Mouse (Mus musculus) stomach, embryonic 15.5 days (tissue): Measurements from ENCODE around the gene Dclk2. TPM values are rescaled to one million over a fixed set of nuclear protein-coding genes. Genes with fewer than 3 reads are reported as not detected.

Source experiments
- ATAC-seq: fragments of 200-750 bp; cut with Nextera tagmentation; 2 replicates; pipeline ENCODE4 v1.8.0; 2017; ENCODE audit warnings: low read depth, moderate number of reproducible peaks, moderate TSS enrichment; ENCODE audit not compliant: insufficient read depth, low FRiP score
- H3K27ac ChIP-seq: fragments of 300-500 bp; sonication (generic); 2 replicates; pipeline ENCODE4 v1.5.1; 2015; ENCODE audit warnings: mild to moderate bottlenecking, inconsistent platforms
- H3K27me3 ChIP-seq: fragments of 300-500 bp; sonication (generic); replicated peaks from 2 replicates; pipeline ENCODE4 v1.6.1; 2015; ENCODE audit warnings: inconsistent platforms
- H3K36me3 ChIP-seq: fragments of 300-500 bp; sonication (generic); 2 replicates; pipeline ENCODE4 v1.6.1; 2015; ENCODE audit warnings: inconsistent platforms
- H3K4me1 ChIP-seq: fragments of 300-500 bp; sonication (generic); 2 replicates; pipeline ENCODE4 v1.6.1; 2015; ENCODE audit warnings: inconsistent platforms
- H3K4me2 ChIP-seq: fragments of 300-500 bp; sonication (generic); 2 replicates; pipeline ENCODE4 v1.6.1; 2015; ENCODE audit warnings: mild to moderate bottlenecking, inconsistent platforms
- H3K4me3 ChIP-seq: fragments of 300-500 bp; sonication (generic); replicated peaks from 2 replicates; pipeline ENCODE4 v1.5.1; 2015; ENCODE audit warnings: inconsistent platforms
- H3K9ac ChIP-seq: fragments of 300-500 bp; sonication (generic); 2 replicates; pipeline ENCODE4 v1.6.1; 2015; ENCODE audit warnings: inconsistent platforms
- H3K9me3 ChIP-seq: fragments of 300-500 bp; sonication (generic); 2 replicates; pipeline ENCODE4 v1.6.1; 2016; ENCODE audit warnings: inconsistent platforms
- WGBS: fragments of 180-500 bp; shearing (Covaris S2); methylation state at CpG from one replicate; pipeline ENCODE4 v1.1.7; 2015; 5-methylcytosine and 5-hydroxymethylcytosine counted together
- polyA plus RNA-seq: library from polyadenylated mRNA; unstranded; fragments of >200 nt; fragmentation: Nextera tagmentation; extraction: Ambion mirVana; gene quantifications from 2 replicates; pipeline ENCODE4 v1.2.1, GENCODE M21; 2015

Dclk2 gene
- polyA plus RNA-seq, 1 experiment from 2014 or later = 7.0 TPM

DNA sequence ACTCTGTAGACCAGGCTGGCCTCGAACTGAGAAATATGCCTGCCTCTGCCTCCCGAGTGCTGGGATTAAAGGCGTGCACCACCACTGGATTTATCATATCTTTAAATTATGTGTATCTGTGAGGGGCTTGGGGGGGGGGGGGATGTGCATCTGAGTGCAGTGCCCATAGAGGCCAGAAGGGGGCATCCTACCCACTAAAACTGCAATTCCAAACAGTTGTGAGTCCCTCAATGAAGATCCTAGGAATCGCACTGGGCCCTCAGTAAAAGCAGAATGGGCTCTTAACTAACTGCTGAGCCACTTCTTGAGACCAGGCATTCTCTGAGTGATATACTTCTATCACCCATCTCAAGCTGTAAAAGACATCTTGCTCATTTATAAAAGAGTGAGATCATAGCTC, 85.5 kb downstream of the Dclk2 start:
- H3K4me2 ChIP-seq = no peak overlapping the region
- WGBS = 90% methylated on average over 4 of the region's 4 CpGs
- no peaks in the 10 kb centered on the region for H3K4me1 ChIP-seq
- no peaks in the 10 kb centered on the region for H3K27me3 ChIP-seq
- no peak overlapping the region for H3K27ac ChIP-seq
- H3K9me3 ChIP-seq = no peaks in the 10 kb centered on the region
- H3K9ac ChIP-seq = no peak overlapping the region
- no peak overlapping the region for H3K4me3 ChIP-seq
- ATAC-seq = no peak
- H3K36me3 ChIP-seq = no peaks in the 10 kb centered on the region

DNA sequence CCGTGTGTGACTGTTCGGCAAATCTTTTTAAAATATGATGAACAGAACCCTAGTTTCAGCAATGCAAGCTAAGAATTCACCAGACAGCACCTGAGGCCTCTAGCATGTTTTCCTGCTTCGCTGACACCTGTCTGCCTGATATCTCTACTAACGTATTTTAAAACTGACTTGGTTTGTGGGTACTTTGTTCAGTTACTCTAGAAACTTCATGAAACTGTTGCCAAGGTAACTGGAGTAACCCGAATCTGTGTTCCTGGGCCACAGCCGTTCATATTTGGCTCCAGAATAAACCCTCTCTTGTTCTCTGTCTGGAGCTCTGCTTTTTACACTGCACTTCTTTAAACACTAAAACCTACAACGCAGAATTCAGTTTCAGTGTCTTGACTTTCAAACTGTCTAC, 86.3 kb downstream of the Dclk2 start:
- 81% methylated on average over 7 of the region's 7 CpGs for WGBS
- Histone ChIP-seq H3K9me3 (no peaks in the 10 kb centered on the region), H3K4me1 (no peaks in the 10 kb centered on the region)

DNA sequence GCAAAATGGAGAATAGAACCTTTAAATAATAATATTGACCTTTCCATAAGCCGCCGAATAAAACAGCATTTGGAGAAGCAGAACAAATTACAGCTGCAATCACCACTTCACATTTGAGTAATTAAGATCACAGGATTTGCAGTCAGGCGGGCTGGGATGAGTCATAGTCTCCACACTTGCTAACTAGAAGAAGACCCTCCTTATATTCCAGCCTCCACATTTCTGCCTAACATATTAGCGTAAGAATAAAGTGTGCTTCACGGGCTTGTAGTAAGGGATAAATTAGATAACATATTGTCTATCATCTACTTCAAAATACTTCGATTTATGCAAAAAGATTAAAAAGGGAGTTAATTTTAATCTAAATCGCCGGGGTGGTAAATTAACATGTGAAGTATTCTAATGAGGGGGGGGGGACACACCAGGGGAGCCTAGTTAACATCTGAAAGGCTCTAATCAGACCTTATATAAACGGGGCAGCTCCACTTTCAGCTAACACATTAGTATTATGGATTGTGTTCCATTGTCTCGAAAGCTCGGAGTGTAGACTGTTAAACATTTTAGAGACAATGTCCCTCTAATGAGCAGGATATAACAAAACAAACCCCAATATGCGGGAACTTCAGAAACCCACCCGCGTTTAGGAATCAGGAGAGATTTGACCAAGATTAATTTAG, 87.9 kb downstream of the Dclk2 start:
- Histone ChIP-seq H3K27ac (no peak overlapping the region), H3K4me2 (no peak overlapping the region), H3K27me3 (no peaks in the 10 kb centered on the region), H3K9ac (no peak overlapping the region), H3K4me1 (no peaks in the 10 kb centered on the region), H3K9me3 (no peaks in the 10 kb centered on the region), H3K4me3 (no peak overlapping the region), H3K36me3 (no peaks in the 10 kb centered on the region)
- WGBS = 44% methylated on average over 14 of the region's 14 CpGs
- no peak for ATAC-seq

More for the DNA sequence above, 86.3 kb downstream of the Dclk2 start:
- H3K9ac ChIP-seq = no peak overlapping the region
- no peaks in the 10 kb centered on the region for H3K36me3 ChIP-seq
- H3K27me3 ChIP-seq = no peaks in the 10 kb centered on the region
- H3K27ac ChIP-seq = no peak overlapping the region
- no peak overlapping the region for H3K4me3 ChIP-seq
- no peak for ATAC-seq
- H3K4me2 ChIP-seq = no peak overlapping the region

DNA sequence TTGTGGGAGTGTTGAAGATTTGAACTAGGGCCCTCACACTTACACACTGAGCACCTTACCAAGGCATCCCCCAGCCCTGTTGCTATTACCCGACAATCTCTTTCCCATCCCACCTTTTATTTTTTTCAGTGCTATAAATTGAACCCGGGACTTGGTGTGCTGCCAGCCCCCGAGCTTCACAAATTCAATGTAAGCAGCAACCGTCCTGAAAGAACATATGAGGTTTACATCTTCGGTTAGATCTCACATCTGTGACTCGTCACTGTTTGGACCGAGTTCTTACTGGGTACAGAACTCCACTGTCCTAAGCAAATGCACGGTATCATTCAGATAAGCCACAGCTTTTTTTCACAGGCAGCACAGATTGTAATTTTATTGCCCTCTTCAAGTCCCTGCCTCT, 88.5 kb downstream of the Dclk2 start:
- Histone ChIP-seq H3K27me3 (no peaks in the 10 kb centered on the region), H3K4me2 (no peak overlapping the region), H3K4me1 (no peaks in the 10 kb centered on the region), H3K36me3 (no peaks in the 10 kb centered on the region), H3K9ac (no peak overlapping the region), H3K27ac (no peak overlapping the region), H3K9me3 (no peaks in the 10 kb centered on the region), H3K4me3 (no peak overlapping the region)
- no peak for ATAC-seq
- WGBS = 39% methylated on average over 8 of the region's 8 CpGs

DNA sequence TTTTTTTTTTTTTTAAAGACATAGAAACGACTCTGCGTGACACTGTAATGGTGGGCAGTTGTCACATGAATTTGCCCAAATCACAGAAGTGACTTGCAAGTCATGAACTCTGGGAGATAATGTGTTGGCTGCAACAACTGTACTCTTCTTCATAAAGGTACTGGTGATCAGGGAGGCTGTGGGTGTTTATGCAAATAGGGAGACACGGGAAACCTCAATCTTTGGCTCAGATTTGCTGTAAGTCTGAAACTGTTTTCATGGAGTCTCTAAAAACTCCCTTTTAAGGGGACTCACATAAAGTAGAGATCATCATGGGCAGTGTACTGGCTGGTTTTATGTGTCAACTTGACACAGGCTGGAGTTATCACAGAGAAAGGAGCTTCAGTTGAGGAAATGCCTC, 93.1 kb downstream of the Dclk2 start:
- no peak for ATAC-seq
- no peak overlapping the region for H3K4me2 ChIP-seq
- no peaks in the 10 kb centered on the region for H3K36me3 ChIP-seq
- no peak overlapping the region for H3K9ac ChIP-seq
- no peak overlapping the region for H3K27ac ChIP-seq
- no peaks in the 10 kb centered on the region for H3K4me1 ChIP-seq
- H3K4me3 ChIP-seq = no peak overlapping the region
- WGBS = 82% methylated on average over 3 of the region's 3 CpGs
- no peaks in the 10 kb centered on the region for H3K27me3 ChIP-seq
- H3K9me3 ChIP-seq = no peaks in the 10 kb centered on the region

DNA sequence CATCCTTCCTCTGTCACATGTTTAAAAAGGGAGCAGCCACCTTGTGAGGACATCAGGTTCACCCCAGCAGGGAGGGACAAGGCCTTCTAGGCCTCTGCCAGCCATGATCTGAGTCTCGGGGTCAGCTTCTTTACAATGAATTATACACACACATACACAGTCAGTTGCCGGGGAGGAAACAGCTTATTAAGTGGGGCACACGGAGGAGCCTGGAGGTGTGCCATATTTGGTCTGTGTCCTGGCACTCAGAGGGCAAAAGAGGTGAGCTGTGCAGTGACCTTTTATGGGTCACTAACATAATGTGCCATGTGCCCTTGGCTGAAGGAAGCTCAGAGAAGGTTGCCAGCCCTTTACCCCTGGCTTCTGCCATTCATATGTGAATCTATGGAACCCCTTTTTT, 99.3 kb downstream of the Dclk2 start:
- 53% methylated on average over 3 of the region's 3 CpGs for WGBS
- ATAC-seq = no peak
- Histone ChIP-seq H3K4me3 (no peak overlapping the region), H3K27ac (no peak overlapping the region), H3K9me3 (no peaks in the 10 kb centered on the region), H3K4me1 (no peaks in the 10 kb centered on the region; the same call in 1 of the 2 replicates), H3K36me3 (no peaks in the 10 kb centered on the region), H3K9ac (no peak overlapping the region), H3K27me3 (no peaks in the 10 kb centered on the region), H3K4me2 (no peak overlapping the region)

DNA sequence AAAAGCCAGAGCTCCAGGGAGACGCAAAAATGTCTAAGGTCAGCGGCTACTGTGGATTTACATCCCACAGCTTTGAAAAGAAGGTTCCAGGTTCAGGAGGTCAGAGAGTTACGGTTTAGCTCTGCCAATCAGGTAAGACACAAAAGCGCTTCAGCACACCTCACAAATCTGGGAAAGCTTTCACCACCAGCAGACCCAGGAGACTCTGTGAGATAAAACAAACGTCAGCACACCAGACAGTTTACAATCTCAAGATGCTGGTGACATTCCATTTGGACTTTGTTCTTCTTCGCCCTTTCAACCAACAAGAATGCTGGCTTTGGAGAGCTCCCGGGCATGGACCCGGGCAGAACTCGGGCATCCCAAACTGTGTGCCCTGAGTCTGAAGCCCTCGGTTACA, 100.3 kb downstream of the Dclk2 start:
- no peaks in the 10 kb centered on the region; the same call in 1 of the 2 replicates for H3K4me1 ChIP-seq
- ATAC-seq = no peak
- no peaks in the 10 kb centered on the region for H3K27me3 ChIP-seq
- no peak overlapping the region for H3K9ac ChIP-seq
- H3K27ac ChIP-seq = no peak overlapping the region
- H3K9me3 ChIP-seq = no peaks in the 10 kb centered on the region
- H3K4me3 ChIP-seq = no peak overlapping the region
- 29% methylated on average over 10 of the region's 10 CpGs for WGBS
- H3K36me3 ChIP-seq = no peaks in the 10 kb centered on the region
- no peak overlapping the region for H3K4me2 ChIP-seq

DNA sequence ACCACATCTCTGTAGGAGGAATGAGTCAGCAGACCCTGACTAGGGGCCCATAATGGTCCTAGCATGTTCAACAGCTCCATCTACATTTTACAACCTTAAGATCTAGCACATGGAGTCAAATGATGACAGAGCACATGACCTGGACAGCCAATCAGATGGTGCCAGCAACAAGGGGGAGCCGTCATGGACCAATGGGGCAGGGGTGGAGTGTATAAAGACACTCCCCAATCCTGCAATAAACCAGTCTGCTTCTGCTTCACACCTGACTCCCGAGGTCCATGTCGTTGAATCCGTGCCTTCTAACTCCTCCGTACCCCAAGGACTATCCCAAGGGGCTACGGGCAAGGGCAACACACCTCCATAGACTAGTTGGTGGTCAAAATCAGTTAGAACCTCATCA, 101.3 kb downstream of the Dclk2 start:
- no peaks in the 10 kb centered on the region for H3K36me3 ChIP-seq
- H3K27me3 ChIP-seq = no peaks in the 10 kb centered on the region
- no peak overlapping the region for H3K9ac ChIP-seq
- ATAC-seq = no peak
- no peak overlapping the region for H3K27ac ChIP-seq
- H3K9me3 ChIP-seq = no peaks in the 10 kb centered on the region
- no peak overlapping the region for H3K4me2 ChIP-seq
- whole genome bisulfite sequencing = 97% methylated on average over 6 of the region's 6 CpGs
- H3K4me1 ChIP-seq = no peaks in the 10 kb centered on the region; the same call in 1 of the 2 replicates
- no peak overlapping the region for H3K4me3 ChIP-seq

DNA sequence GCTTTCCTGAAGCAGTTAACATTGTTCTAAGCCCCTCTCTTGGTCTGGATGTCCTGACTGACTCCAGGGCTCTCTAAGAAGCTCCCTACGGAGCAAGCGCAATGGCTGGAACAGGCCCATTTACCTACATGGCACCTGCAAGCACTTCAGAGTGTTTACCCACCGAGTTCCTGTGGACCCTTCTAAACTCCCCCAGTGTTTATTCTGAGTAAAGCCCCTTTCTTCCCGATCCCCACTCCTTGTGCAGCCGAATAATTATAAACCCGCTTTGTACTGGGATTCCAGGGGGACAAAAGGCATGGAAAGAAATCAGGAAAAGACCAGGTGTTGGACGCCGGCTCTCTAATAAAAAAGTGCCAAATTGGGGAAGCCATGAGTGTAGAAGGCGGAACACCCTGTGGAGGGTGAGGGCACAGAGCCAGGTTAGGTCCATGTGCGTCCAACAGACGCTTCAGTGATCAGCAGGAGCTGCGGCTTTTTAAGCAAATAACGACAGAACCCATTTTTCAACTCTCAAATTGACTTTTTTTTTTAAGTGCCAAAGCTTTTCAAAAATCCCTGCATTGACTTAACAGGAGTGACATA, 102.6 kb downstream of the Dclk2 start:
- H3K27me3 ChIP-seq = no peaks in the 10 kb centered on the region
- H3K4me2 ChIP-seq = no peak overlapping the region
- H3K9me3 ChIP-seq = no peaks in the 10 kb centered on the region
- 56% methylated on average over 13 of the region's 13 CpGs for WGBS
- H3K9ac ChIP-seq = no peak overlapping the region
- H3K4me1 ChIP-seq = no peaks in the 10 kb centered on the region; the same call in 1 of the 2 replicates
- H3K27ac ChIP-seq = no peak overlapping the region
- no peaks in the 10 kb centered on the region for H3K36me3 ChIP-seq
- ATAC-seq = no peak
- no peak overlapping the region for H3K4me3 ChIP-seq

DNA sequence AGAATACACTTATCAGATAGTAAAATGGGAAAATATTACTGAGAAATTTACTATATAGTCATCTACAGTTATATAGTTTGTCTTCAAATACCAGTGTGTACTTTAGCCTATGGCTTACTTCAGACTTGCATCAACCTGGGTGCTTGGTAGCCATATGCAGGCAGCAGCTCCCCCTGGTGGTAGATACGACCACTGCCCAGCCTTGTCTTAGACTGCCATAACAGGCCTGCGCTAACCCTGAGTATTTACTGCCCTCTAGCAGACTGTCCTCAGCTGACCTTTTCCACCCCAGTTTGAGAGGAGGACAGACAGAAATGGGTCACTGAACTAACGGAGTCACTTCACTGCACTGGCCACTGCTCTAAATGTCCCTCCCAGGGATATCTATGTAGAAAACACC, 108.0 kb downstream of the Dclk2 start:
- no peak overlapping the region for H3K27ac ChIP-seq
- WGBS = 26% methylated on average over 3 of the region's 3 CpGs
- no peaks in the 10 kb centered on the region for H3K27me3 ChIP-seq
- H3K9me3 ChIP-seq = no peaks in the 10 kb centered on the region
- no peak overlapping the region for H3K9ac ChIP-seq
- no peak overlapping the region for H3K4me2 ChIP-seq
- H3K36me3 ChIP-seq = no peaks in the 10 kb centered on the region
- no peaks in the 10 kb centered on the region for H3K4me1 ChIP-seq
- peak; percentile 75; the same call in 1 of the 2 replicates for ATAC-seq
- no peak overlapping the region for H3K4me3 ChIP-seq

DNA sequence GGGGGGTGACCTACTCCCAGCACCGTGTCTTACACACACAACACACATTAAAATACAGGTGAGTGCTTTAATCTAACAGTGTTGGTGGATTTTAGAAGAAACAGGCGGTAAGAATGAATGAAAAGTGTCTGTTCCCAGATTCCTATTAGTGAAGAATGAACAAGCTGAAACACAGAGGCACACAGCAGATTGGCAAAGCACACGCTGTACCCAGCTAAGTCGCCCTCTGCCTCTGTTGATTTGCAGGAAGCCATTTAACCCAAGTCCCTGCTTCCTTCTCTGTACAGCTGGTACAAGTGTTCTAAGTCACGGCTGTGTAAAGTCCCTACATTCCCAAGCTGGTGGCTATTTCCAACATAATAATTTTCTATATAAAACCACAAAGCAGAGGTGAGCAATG, 109.7 kb downstream of the Dclk2 start:
- Histone ChIP-seq H3K27ac (no peak overlapping the region), H3K4me2 (no peak overlapping the region), H3K36me3 (no peaks in the 10 kb centered on the region), H3K27me3 (no peaks in the 10 kb centered on the region), H3K9me3 (no peaks in the 10 kb centered on the region), H3K4me1 (no peaks in the 10 kb centered on the region), H3K9ac (no peak overlapping the region), H3K4me3 (no peak overlapping the region)
- WGBS = 85% methylated on average over 5 of the region's 5 CpGs
- ATAC-seq = no peak

DNA sequence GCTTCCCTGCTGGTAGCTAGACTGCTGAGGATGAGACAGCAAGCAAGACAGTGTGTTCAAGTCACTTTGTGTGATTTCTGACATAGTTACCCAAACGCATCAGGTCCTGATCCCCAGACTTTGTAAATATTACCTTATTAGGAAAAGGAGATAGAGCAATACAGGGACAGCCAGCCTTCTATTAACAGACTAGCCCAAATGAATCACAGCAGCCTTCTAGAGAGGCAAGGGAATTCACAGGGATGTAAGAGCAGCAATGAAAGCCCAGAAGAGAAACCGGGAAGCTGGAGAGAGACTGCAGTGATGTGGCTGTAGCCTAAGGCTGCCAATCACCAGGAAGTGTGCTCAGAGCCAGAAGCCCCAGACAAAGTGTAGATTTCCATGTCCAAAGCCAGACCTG, 111.0 kb downstream of the Dclk2 start:
- ATAC-seq = no peak
- Histone ChIP-seq H3K4me2 (no peak overlapping the region), H3K9me3 (no peaks in the 10 kb centered on the region), H3K27ac (peak overlapping the region; percentile 67), H3K4me3 (no peak overlapping the region), H3K9ac (no peak overlapping the region), H3K4me1 (no peaks in the 10 kb centered on the region), H3K36me3 (no peaks in the 10 kb centered on the region), H3K27me3 (no peaks in the 10 kb centered on the region)
- WGBS = 27% methylated on average over 2 of the region's 2 CpGs
